Mouse (Mus musculus): Measurements from ENCODE around the gene Slc35a3.

Gene Slc35a3

DNA sequence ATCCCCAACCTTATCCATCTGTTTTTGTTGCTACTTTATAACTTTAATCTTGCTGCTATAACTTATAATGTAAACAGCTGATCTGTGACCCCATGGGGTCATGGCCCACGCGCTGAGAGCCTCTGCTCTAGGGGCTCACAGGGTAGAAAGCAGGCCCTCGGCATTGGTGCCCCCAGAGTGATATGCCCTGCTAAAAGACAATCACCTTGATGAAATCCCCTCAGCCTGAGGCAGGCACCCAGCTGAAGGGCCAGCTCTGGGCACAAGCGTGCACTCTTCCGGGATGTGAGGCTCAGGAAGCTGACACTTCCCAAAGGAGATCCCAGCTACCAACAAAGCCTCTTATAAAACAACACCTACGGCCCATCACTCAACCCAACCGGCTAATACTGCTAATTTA, 74.1 kb downstream of the Slc35a3 start:
- DNase-seq (ENCODE audit: low spot score) = no peak

DNA sequence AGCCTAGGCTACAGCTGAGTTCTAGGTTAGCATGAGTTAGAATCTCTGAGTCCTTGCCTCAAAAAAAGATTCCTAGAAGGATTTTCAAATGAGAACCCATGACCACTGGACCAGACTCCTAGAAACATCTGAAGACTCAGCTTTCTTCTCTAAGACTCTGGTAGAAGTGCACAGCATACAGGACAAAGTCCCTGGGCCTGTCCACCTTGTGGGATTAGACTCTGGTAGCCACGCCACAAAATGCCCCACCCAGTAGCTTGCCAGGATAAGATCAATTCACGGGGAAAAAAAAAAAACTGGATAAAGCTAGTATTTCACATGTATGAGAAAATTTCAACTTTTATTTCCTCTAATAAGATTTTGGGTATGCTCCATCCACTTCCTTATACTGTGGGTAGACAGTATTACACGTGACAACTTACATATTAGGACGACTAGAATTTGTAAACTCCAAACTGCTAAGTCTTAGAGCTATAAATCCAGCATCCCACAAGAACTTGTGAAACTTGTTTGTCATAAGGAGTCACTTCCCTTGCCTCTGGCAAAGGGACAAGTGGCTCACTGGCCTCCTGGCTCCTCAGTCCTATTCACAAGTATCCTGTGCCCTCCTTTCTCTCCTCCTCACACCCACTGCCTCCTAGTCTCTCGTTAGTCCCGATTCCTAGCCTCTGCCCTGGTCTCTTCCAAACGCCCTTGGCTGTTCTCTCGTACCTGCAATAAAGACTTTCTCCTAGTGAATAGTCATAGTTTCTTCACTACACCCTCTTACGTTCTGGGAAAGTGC, 74.7 kb downstream of the Slc35a3 start:
- no peak for DNase-seq (ENCODE audit: low spot score)

DNA sequence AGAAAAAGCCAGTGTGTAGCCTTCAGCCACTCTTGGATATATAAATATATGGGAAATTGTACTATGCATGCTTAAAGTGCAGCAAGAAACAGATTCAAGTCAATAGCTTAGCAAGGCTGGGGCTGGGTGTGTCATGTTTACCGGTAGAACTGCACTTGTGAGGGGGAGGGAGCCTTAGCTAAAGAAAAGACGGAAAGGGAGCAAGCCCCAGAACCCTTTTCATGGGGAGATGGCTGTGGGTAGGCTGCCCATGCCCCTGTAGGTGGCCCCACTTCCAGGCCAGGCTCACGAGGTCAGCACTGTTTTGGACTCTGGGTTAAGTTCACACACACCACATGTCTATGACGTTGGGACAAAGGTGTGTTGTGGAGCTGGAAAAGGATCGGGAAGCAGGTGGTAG, 76.8 kb downstream of the Slc35a3 start:
- no peak for DNase-seq (ENCODE audit: low spot score)

DNA sequence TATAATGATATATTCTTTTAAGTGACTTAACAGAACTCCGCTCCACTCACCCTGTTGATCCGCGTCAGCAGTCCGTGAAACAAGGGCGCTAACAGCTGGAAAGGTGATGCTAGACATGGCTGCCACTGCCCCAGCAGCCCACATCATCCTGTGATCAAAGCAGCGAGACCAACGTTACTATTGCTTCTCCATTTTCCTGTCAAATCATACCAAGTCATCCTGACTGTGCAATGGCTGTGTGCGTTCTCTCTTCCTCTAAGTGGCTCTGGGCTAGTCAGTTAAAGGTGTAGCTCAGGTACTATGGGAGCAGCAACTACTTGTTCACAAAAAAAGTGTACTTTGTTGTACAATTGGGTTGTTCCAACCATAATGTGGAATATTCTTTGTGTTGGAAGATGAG, 77.8 kb downstream of the Slc35a3 start:
- DNase-seq (ENCODE audit: low spot score) = no peak

DNA sequence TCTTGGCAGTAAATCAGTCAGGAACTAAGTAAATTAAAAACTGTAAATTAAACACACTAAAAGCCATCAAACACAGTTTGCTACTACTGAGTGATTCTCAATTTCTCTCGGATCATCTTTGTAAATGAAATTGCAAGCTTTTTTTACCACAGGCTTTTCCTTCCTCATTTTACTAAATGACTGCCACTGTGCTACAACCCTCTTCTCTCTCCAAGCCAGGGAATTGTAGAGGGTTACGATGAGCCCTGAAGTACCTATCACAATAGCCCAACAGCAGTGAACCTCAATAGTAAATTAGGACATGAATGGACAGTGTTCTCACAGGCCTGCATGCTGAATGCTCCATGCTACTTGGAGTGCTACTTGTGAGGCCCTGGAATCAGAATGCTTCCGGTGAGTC, 78.5 kb downstream of the Slc35a3 start:
- DNase-seq (ENCODE audit: low spot score) = no peak

DNA sequence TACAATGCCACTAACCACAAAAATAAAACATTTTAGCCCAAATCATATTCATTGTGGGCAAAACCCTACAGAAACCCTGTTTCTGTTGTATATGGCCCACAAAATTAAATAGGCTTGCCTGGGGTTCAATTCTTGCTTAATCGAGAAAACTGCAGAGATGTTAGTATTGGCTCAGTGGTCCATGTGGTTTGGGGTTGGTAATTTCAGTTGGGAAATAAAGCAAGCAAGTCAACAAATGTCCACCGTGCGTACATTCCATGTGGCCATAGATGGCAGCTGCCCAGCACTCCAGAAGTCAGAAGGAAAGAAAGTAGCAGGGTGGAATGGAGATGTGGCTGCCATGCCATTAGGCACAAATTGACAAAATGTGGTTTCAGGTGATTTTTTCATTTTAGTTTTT, 79.7 kb downstream of the Slc35a3 start:
- no peak for DNase-seq (ENCODE audit: low spot score)

DNA sequence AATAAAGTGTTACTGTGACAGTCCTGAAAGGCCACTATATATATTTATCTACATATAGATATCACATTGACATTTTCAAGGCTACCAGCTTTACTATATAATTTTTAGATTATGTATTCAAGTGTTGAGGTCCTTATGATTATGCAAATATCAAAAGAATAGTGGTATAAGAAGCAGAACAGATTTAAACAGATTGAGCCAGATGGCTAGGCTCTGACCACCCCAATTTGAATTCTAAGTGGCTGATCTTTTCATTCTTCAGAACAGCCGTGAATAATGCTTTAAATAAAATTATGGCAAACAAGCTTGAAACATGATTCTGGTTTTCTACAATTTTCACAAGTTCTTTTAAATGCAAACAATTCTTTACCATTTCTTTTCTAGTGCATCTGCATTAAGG, 81.2 kb downstream of the Slc35a3 start:
- DNase-seq (ENCODE audit: low spot score) = no peak

DNA sequence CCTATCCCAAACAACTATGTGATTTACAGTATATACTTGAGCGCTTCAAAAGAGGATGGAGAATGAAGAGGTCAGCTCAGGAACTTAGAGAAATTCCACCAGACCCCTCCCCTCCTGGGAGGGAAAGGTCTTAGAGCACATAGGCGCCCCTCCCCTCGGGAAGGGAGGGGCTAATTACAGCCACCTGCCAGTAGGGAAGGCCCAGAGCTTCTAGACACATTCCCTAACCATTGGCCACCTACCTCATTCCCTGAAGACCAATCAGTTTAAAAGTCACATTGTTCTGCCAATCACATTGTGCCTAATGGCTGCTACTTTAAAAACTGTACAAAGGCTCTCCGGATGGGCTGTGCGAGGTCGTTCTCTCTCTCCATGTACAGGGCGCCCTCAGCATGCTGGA, 90.0 kb downstream of the Slc35a3 start:
- DNase-seq (ENCODE audit: low spot score) = no peak

DNA sequence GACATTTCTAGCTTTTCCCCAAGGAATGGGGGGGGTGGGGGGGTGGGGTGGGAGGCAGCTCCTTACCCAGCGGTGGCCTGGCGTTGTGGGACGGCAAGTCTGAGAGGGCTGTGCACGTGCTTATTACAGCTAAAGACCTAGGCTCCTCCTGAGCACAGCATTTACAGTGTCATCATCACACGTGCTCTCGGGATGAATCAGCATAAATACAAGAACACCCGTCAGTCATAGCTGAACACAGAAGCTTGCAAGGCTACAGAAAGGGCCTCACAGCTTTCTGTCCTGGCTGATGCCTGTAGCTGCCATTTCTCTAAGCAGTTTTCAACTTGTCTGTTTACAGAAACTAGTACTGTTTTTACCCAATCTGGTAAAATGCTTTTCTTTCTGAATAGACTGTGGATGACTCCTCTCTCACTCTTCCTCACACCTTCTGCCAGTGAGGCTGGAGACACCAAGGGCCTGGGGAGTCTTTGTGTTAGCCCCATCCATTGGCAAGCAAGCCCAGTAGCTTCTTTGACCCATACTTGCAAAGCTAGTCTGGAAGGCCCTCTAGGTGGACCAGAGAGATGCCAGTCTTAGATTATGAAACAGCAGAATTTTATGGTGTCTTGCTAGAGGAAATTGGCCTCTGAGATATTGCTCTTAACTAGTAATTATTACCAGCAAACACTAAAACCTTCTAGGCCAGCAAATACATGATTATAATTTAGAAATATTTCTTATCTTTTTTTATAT, 91.8 kb downstream of the Slc35a3 start:
- DNase-seq (ENCODE audit: low spot score) = no peak
